Mouse (Mus musculus) hindbrain, postnatal 0 days (tissue): ENCODE data around the gene Dhx34. TPM values are rescaled to one million over a fixed set of nuclear protein-coding genes. Genes with fewer than 3 reads are reported as not detected.
"Not testable (repeated sequence)": the region's sequence is repeated elsewhere in the genome, so short reads cannot be mapped to it uniquely, and the experiment has no call there.

ENCODE experiments used
- ATAC-seq: fragments of 200-750 bp; cut with Nextera tagmentation; 2 replicates; pipeline ENCODE4 v1.8.0; 2017; ENCODE audit warnings: mild to moderate bottlenecking, moderate TSS enrichment, moderate library complexity
- DNase-seq: peaks from one replicate; pipeline ENCODE4 v3.0.0-alpha.2; 2015; ENCODE audit warnings: low spot score
- H3K27ac ChIP-seq: fragments of 300-500 bp; sonication (generic); 2 replicates; pipeline ENCODE4 v1.5.1; 2014; ENCODE audit warnings: mild to moderate bottlenecking
- H3K27me3 ChIP-seq: fragments of 300-500 bp; sonication (generic); 2 replicates; pipeline ENCODE4 v1.6.1; 2014; ENCODE audit warnings: low read length, mixed read lengths; ENCODE audit not compliant: insufficient read depth
- H3K36me3 ChIP-seq: fragments of 300-500 bp; sonication (generic); 2 replicates; pipeline ENCODE4 v1.6.1; 2014; ENCODE audit warnings: low read length, mixed read lengths; ENCODE audit not compliant: insufficient read depth
- H3K4me1 ChIP-seq: fragments of 300-500 bp; sonication (generic); 2 replicates; pipeline ENCODE4 v1.6.1; 2014; ENCODE audit warnings: antibody characterized with exemption, low read length, mixed read lengths; ENCODE audit not compliant: insufficient read depth
- H3K4me2 ChIP-seq: fragments of 300-500 bp; sonication (generic); 2 replicates; pipeline ENCODE4 v1.6.1; 2014; ENCODE audit warnings: low read depth, mild to moderate bottlenecking, low read length, moderate library complexity, mixed read lengths
- H3K4me3 ChIP-seq: fragments of 300-500 bp; sonication (generic); 2 replicates; pipeline ENCODE4 v1.5.1; 2014; ENCODE audit warnings: low read length
- H3K9ac ChIP-seq: fragments of 300-500 bp; sonication (generic); replicated peaks from 2 replicates; pipeline ENCODE4 v1.6.1; 2014; ENCODE audit warnings: mild to moderate bottlenecking, low read length, moderate library complexity, mixed read lengths
- H3K9me3 ChIP-seq: fragments of 300-500 bp; sonication (generic); 2 replicates; pipeline ENCODE4 v1.6.1; 2016; ENCODE audit warnings: low read length, mixed read lengths
- CTCF ChIP-seq: IDR thresholded peaks from 2 replicates; pipeline ENCODE4 v1.5.1; 2016; ENCODE audit warnings: antibody characterized with exemption, control low read depth, low read depth
- WGBS: fragments of 180-500 bp; shearing (Covaris S2); extraction: QIAGEN DNeasy Blood & Tissue Kit; methylation state at CpG from one replicate; pipeline ENCODE4 v1.1.7; 2014; 5-methylcytosine and 5-hydroxymethylcytosine counted together
- polyA plus RNA-seq: library from polyadenylated mRNA; unstranded; fragments of >200 nt; fragmentation: Nextera tagmentation; extraction: Ambion mirVana; gene quantifications from 2 replicates; pipeline ENCODE4 v1.2.1, GENCODE M21; 2015
- total RNA-seq: library from RNA; depleted of rRNA; stranded (reverse); fragments of >200 nt; gene quantifications from 2 replicates; pipeline ENCODE4 v1.2.3, GENCODE M21; 2014; rRNA removed

Gene Dhx34
- total RNA-seq (21.1 and 25.0 TPM in 2 replicates), polyA plus RNA-seq (9.1 and 9.4 TPM in 2 replicates)

DNA sequence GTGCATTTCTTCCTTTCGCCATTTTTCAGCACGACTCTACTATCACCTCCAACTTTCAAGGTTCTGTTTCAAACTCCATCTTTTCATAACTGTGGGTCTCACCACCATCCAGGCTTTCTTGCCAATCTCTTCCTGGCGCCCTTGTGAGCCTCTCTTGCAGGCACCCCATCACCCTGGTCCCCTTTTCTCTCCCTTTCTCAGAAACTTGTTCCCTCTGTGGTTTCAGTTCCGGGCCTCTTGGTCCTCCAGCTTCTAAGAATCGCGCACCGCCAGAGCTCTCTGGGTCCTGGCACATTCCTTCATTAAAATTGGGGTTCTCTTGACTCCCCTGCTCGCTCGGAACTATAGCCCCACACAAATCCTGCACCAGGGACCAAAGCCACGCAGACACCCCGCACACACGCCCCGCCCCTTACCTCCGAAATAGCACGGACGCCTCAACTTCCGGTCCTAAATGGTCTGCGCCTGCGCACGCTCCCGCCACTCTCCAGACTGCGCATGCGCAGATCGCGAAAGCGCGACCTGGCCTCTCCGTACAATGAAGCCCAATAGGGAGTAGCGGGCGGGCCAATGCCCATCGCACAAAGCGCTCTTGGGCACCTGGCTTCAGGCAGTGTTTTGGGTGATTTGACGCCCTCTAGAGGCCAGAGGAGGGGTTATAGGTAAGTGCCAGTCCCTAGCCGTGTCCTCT lies at the start of gene Dhx34:
TSS of gene Dhx34 (minus strand) at position 456 of the 691 bp plus-strand sequence.
- peaks cover 16% of the 10 kb centered on the region; the same call in 1 of the 2 replicates for H3K36me3 ChIP-seq
- no peaks in the 10 kb centered on the region for H3K27me3 ChIP-seq
- H3K9me3 ChIP-seq: no peaks in the 10 kb centered on the region
- H3K4me3 ChIP-seq: peak within 1 kb of the TSS; percentile 57
- peak within 1 kb of the TSS; percentile 69 for H3K27ac ChIP-seq
- DNase-seq (peak; percentile 98), ATAC-seq (peak; percentile 98)
- peak within 1 kb of the TSS; percentile 86 for H3K4me2 ChIP-seq
- H3K9ac ChIP-seq: peak within 1 kb of the TSS; percentile 67
- 1% methylated on average over 34 of the region's 34 CpGs for WGBS
- H3K4me1 ChIP-seq: peaks cover 7% of the 10 kb centered on the region
- TF ChIP-seq CTCF: peak; percentile 64

DNA sequence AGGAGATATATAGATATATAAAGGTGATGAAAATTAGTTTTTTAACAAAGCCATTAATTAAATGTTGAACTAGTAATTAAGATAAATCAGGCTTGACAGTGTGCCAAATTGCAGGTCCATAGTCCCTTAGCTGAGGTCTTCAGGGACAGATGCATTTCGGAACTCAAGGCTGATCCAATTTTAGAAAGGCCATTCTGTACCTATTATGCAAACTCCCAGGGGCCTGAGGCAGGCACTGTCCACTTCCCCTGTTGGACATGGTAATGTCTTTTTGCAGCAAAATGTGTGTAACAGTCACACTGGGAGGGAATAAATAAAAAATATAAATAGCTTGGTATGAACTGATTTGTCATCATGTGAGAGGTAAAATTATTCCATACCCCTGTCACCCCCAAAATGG lies 49.3 kb upstream of the Dhx34 start:
- peaks cover 10% of the 10 kb centered on the region; the same call in 1 of the 2 replicates for H3K4me1 ChIP-seq
- no peak overlapping the region; the same call in 1 of the 2 replicates for H3K27ac ChIP-seq
- peaks cover 11% of the 10 kb centered on the region; the same call in 1 of the 2 replicates for H3K36me3 ChIP-seq
- peak overlapping the region; percentile 86; the same call in 1 of the 2 replicates for H3K9ac ChIP-seq
- no peak for TF ChIP-seq CTCF
- H3K4me3 ChIP-seq: no peak overlapping the region
- H3K9me3 ChIP-seq: no peaks in the 10 kb centered on the region
- DNase-seq: no peak
- no peaks in the 10 kb centered on the region for H3K27me3 ChIP-seq
- ATAC-seq: no peak
- WGBS: 33% methylated on average over 1 of the region's 1 CpGs
- peak overlapping the region; percentile 88 for H3K4me2 ChIP-seq

DNA sequence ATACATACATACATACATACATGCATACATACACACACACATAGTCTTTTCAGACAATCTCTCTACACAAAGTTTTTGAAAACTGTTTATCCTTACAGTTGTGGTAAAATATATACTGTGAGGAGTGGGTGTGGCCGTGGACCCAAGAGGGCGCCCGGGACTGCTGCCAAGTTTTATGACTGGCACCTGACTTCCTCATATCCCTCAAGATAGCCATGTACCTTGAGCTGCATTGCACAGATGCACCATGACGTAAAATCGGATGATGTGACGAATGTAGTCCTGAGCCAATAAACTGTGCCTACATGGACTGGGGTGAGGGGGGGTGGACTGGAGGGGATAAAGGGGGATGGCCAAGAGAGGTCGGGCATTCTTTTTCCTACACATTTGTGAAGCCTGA lies 44.8 kb upstream of the Dhx34 start:
- DNase-seq, H3K4me1 ChIP-seq, H3K9ac ChIP-seq, ATAC-seq, H3K4me2 ChIP-seq, H3K9me3 ChIP-seq, H3K27ac ChIP-seq, H3K36me3 ChIP-seq, H3K4me3 ChIP-seq, H3K27me3 ChIP-seq: not testable (repeated sequence)
- WGBS: 87% methylated on average over 7 of the region's 7 CpGs

DNA sequence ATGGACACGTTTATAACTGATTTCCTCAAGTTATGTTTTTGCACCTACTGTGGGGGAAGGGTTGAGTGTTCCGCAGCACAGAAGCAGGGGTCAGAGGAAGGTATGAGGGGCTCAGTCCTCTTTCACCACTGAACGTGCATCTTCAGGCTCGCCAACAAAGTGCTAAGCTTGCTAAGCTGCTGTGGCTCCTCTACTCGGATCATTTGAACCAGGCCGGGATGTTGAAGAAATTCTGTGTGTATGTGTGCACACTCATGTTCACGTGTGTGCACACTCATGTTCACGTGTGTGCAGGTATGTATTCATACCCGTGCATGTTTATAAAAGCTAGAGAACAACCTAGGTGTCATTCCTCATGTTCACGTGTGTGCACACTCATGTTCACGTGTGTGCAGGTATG lies 44.0 kb upstream of the Dhx34 start:
- Histone ChIP-seq H3K4me2 (no peak overlapping the region), H3K27ac (no peak overlapping the region), H3K4me3 (no peak overlapping the region), H3K9ac (no peak overlapping the region), H3K27me3 (no peaks in the 10 kb centered on the region), H3K36me3 (no peaks in the 10 kb centered on the region), H3K4me1 (peaks cover 1% of the 10 kb centered on the region; the same call in 1 of the 2 replicates), H3K9me3 (no peaks in the 10 kb centered on the region)
- 87% methylated on average over 11 of the region's 11 CpGs for WGBS
- no peak for DNase-seq
- ATAC-seq: no peak
- no peak for TF ChIP-seq CTCF

DNA sequence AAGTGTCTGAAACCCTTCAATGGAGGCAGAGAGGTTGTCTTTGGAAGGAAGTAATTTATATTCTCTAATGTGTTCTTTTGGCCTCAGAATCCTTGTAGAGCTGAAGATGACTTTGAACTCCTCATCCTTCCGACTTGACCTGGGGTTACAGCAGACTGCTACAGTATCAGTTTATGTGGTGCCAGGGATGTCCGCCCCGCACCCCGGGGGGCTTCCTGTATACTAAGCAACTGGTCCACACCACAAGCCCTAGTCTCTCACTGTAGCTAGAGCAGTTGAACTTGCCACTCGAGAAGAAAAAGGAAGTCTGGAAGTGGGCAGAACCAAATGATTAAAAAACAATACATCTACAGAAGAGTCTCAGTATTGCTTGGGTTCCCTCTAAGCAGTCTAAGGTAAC lies 42.0 kb upstream of the Dhx34 start:
- ATAC-seq: no peak
- no peaks in the 10 kb centered on the region for H3K27me3 ChIP-seq
- WGBS: 83% methylated on average over 5 of the region's 5 CpGs
- no peak overlapping the region for H3K9ac ChIP-seq
- H3K36me3 ChIP-seq: no peaks in the 10 kb centered on the region
- no peak for TF ChIP-seq CTCF
- no peak overlapping the region for H3K27ac ChIP-seq
- no peaks in the 10 kb centered on the region for H3K9me3 ChIP-seq
- no peak overlapping the region for H3K4me3 ChIP-seq
- H3K4me1 ChIP-seq: no peaks in the 10 kb centered on the region
- DNase-seq: no peak
- H3K4me2 ChIP-seq: no peak overlapping the region

DNA sequence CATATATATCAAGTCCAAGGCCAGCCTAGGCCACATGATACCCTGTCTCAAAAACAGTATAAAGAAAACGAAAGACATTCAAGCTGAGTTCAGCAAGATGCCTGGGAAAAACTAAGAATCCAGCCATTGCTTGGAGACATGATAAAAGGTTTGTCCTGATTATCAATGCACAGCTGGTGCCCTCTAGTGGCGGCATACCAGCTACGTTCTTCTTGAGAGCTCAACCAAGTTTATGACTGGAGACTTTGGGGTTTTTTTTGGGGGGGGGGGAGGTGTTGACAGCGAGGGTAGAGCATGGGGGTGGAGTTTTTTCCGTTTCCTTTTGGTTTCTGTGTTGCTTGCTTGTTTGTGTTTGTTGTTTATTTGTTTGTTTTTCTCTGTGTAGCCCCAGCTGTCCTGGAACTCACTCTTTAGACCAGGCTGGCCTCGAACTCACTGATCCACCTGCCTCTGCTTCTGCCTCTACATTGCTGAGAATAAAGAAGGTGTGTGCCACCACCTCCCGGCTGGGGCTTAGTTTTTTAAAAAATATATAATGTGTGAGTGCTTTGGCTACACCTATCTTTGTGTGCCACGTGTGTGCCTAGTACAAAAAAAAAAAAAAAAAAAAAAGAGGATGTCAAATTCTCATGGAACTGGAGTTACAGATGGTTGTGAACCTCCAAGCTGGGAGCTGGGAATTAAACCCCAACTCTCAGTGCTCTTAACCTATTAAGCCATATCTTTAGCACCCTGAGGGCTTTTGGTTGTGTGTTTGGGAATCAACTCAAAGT lies 41.4 kb upstream of the Dhx34 start:
- Histone ChIP-seq H3K4me1 (no peaks in the 10 kb centered on the region), H3K9me3 (no peaks in the 10 kb centered on the region), H3K4me2 (no peak overlapping the region), H3K4me3 (no peak overlapping the region), H3K36me3 (no peaks in the 10 kb centered on the region), H3K27me3 (no peaks in the 10 kb centered on the region), H3K27ac (no peak overlapping the region), H3K9ac (no peak overlapping the region)
- DNase-seq (peak; percentile 86), ATAC-seq (peak; percentile 52; the same call in 1 of the 2 replicates)
- whole genome bisulfite sequencing: 31% methylated on average over 8 of the region's 8 CpGs
- peak; percentile 81 for TF ChIP-seq CTCF
